Mouse (Mus musculus): ENCODE results near the gene Clic1.
"Not testable (repeated sequence)": the region's sequence is repeated elsewhere in the genome, so short reads cannot be mapped to it uniquely, and the experiment has no call there.

Gene Clic1

DNA sequence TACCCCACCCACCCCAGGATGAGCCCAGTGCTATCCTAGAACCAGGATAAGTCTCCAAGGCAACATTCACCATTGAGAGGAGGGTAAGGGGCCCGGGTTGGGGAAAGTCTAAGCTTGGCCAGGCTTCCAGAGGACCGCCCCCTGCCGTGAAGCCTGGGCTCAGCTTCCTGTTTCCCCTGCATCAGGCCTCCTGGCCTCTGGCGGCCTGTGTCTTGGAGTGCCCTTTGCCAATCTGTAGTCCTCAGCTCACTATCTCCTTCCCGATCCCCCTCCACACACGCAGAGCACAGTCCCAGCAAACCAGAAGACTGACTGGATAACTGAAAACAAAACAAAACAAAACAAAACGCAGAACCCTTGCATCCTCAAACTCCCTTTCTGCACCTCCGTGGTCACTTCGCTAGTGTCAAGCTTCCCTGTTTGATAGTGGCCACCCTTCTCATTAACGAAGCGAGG lies at the start of gene Clic1:
Gene Clic1, plus strand, starts transcription at position 406 of the 456 bp plus-strand sequence.
- DNase-seq = peak; percentile 63

DNA sequence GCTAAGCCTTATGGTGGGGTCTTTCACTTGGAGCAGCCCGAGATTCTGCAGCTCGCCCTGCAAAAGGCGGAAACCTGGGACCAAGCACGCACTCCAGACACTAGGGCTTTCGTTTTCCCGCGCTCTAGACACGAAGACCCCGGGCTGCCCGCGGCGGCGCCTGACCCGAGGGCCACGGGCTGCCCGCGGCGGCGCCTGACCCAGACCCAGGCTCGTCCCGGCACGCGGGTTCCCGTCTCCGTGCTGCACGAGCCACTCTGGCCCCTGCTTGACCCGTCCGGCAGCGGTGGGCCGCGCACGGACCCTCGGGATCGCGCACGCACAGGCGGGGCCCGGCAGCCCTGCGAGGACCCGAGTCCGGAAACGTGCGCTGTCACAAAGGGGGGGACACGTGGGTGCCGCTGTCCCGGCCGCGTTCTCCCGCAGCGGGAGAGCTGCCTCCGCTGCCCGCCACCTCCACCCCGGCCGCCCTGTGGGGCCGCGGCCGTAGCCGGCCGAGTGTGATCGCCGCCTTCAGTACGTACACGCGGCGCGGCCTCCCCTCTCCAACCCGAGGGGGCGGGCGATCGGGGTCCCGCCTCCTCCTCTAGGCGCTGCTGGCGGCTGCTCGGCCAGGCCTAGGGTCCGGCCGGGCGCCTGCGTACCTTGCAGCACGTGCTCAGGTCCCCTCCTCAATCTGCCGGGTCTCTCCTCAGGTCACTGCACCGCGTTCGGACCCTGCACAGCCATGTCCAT lies 48.9 kb upstream of the Clic1 start, which contains the start of gene Vars:
Gene Vars, plus strand, starts transcription at position 271 of the 735 bp plus-strand sequence.
- peak; percentile 84 for DNase-seq

DNA sequence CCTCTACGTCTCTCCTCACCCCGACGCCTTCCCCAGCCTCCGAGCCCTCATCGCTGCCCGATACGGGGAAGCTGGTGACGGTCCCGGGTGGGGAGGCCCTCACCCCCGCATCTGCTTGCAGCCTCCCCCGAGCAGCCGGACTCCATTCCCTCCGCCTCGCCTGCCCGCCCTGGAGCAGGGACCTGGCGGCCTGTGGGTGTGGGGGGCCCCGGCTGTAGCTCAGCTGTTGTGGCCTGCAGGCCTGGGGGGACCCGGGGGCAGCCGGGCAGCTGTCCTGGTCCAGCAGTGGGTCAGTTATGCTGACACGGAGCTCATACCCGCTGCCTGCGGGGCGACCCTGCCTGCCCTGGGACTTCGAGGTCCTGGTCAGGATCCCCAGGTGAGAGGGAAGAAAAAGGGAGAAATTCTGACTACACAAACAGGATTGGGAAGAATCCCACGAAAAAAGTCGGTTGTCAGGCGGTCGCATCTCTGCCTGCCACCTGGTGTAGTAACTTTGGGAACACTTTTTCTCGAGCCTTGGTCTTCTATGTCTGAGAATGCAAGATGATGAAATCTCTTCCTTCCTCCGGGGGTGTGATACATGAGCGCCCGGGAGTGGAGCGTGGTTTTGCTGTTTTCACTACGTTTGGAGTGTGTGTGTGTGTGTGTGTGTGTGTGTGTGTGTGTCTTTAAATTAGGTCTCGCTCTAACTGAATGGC lies 48.2 kb upstream of the Clic1 start:
- DNase-seq = peak; percentile 30

DNA sequence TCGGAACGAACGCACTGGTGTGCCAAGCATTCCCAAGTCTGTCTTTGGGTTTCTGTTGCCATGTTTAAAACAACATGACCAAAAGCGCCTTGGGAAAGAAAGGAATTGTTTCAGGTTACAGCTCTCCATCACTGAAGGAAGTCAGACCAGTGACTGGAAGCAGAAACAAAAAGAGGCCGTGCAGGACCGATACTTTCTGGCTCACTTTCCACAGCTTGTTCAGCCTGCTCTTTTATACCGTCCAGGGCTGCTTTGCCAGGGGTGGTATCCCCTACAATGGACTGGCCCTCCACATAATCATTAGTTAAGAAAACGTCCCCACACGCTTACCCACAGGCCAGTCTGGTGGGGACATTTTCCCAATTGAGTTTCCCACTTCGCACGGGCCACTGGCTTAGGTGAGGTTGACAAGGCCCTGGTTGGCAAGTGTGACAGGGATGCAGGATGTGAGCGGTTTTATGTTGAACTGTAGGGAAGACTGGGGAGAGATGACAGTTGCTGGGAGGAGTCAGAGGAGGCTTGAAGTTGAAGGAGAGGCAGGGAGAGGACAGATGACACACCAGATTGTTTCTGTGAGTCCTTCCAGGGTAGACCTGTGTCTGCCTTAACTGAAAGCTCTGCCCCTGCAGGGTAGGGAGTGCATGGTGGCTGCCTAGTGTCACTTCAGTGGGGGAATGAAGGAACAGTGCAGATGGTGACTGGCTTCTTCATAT lies 47.5 kb upstream of the Clic1 start:
- no peak for DNase-seq

DNA sequence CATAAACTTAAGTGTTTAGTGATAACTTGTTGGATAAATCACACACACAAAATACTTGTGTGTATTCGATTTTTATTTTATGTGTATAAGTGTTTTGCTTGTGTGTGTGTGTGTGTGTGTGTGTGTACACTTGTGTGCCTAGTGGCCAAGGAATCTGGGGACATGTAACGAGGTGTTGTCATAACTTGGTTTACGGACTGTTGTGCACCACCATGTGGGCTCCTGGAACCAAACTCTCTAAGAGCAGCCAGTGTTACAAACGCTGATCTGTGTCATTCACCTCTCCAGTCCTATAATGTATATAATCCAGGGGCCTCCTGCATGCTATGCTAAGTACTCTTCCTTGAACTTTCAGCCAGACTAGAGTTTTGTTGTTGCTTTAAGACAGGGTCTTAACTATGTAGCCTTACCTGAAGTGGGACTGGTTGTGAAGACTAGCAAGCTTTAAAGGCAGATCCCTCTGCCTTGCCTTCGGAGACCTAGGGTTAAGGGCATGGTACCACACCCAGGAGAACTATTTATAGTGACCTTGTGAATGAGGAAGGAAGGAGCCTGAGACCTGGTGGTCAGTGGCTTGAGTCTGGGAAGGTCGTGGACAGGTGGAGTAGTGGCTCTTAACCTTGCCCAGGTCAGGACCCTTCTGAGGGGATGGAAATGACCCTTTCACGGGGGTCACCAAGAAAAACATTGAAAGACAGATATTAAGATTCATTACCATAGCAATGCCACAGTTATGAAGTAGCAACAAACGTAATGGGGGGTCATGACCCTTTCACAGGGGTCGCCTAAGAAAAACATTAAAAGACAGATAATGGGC lies 46.5 kb upstream of the Clic1 start:
- no peak for DNase-seq

DNA sequence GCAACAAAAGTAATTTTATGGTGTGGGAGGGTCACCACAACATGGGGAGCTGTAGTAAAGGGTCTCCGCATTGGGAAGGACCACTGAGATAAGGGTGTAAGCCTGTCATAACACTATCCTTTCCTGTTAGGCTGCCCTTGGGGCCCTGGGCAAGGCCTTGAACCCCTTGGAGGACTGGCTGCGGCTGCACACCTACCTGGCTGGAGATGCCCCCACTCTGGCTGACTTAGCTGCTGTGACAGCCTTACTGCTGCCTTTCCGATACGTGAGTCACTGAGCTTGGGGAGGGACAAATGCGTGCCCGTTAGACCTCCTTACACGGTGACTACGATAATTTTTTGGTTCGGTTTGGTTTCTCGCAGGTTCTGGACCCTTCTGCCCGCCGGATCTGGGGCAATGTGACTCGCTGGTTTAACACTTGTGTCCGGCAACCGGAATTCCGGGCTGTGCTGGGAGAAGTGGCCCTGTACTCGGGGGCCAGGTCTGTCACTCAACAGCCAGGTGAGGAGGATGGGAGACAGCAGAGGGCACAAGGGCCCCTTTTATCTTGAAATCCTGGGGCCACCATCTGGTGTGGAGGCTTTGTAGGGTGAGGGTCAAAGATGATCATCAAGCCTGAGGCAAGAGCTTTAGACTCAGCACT lies 45.6 kb upstream of the Clic1 start:
- DNase-seq = no peak

DNA sequence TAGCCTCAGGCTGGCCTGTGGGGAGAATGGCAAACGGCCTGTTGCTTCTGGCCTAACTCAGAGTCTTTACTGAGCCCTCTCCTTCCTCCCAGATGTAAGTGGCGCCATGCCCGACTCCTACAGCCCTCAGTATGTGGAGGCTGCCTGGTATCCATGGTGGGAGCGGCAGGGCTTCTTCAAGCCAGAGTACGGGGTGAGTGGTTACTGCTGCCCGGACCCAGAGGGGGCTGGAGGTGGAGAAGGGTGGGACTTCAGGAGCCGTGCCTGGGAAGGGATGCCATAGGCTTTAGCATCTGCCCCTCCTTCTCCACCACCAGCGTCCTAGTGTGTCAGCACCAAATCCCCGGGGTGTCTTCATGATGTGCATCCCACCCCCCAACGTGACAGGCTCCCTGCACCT lies 44.6 kb upstream of the Clic1 start:
- DNase-seq = no peak

DNA sequence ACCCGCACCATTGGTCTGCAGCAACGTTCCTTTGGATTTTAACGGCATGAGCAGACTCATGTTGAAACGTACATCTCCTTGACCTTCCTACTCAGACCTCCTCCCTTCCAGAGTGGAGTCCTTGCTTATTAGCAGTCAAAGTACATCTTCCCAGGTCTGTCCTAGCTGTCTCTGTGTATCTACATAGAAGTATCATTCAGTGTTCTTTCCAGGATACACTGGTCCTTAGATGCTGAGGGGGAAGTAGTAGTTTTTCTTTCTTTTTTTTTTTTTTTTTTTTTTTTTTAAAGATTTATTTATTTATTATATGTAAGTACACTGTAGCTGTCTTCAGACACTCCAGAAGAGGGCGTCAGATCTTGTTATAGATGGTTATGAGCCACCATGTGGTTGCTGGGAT lies 43.9 kb upstream of the Clic1 start:
- not testable (repeated sequence) for DNase-seq

DNA sequence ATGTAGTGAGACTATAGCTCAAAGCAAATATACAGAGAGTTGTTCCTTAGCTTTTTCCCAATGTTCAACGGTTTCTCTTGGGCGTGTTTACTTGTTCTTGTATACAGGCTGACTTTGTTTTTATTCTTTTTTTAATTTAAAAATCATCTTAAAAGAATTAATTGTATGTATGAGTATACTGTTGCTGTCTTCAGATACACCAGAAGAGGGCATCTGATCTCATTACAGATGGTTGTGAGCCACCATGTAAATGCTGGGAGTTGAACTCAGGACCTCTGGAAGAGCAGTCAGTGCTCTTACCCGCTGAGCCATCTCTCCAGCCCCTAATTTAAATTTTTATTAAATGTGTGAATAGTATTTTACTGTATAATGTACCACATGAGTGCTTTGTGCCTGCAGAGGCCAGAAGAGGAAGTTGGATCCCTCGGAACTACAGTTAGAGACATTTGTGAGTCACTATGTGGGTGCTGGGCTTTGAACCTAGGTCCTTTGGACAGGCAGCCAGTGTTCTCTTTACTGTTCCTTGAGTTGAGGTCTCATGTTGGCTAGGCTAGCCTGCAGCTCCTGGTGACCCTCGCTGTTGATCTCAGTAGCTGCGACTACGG lies 42.3 kb upstream of the Clic1 start:
- no peak for DNase-seq

DNA sequence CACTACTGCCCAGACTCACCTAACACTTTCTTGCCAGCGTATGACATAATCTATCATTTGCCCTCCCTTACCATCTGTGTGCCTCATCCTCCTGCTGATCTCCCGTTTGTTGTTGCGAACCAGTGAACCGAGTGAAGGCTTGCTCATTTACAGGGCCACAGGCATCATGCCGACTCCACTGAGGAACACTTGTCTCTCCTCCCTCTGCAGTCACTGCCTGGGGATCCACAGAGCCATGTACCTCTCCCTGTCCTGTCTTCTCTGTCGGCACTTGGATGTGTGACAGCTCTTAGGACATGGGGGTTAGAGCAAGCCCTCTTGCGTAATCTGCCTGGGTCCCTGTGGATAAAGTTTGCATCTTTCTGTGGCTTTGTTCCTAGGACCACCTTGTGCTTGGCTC lies 40.2 kb upstream of the Clic1 start:
- no peak for DNase-seq

DNA sequence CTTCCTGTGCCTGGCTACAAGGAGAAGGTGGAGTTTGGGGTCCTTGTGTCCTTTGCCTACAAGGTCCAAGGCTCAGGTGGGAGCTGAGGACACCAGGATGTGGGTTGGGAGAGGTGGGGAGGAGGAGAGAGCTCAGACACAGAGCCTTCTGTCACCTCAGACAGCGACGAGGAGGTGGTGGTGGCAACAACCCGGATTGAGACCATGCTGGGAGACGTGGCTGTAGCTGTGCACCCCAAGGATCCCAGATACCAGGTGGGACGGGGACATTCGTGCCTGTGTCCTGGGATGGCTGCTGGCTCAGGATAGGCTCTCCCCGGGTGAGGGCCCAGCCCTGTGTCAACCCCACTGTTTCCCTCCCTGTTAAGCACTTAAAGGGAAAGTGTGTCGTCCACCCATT lies 38.3 kb upstream of the Clic1 start:
- DNase-seq = no peak

DNA sequence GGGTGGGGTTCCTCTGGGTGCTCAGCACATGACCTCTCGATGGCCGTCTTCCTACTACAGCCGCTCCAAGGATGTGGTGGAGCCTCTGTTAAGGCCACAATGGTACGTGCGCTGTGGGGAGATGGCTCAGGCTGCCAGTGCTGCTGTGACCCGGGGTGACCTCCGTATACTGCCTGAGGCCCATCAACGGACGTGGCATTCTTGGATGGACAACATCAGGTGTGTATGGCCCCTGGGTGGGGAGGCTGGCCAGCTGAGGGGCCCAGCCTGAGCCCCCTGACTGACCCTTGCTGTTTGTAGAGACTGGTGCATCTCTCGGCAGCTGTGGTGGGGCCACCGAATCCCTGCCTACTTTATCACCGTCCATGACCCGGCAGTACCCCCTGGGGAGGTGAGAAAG lies 37.3 kb upstream of the Clic1 start:
- no peak for DNase-seq

DNA sequence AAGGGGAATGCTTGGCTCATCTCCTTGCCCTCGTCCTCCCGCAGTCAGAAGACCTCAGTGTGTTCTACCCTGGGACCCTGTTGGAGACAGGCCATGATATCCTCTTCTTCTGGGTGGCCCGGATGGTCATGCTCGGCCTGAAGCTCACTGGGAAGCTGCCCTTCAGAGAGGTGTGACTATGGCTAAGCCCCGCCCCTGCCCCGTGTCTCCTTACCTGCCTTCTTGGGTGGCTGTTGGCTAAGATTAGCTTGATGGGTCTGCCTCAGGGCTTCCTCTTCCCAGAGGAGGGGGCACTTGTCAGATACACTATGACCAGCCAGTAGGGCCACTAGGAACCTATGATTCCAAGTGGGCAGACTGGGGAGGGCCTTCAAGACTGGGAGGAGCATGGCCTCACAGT lies 36.5 kb upstream of the Clic1 start:
- no peak for DNase-seq

DNA sequence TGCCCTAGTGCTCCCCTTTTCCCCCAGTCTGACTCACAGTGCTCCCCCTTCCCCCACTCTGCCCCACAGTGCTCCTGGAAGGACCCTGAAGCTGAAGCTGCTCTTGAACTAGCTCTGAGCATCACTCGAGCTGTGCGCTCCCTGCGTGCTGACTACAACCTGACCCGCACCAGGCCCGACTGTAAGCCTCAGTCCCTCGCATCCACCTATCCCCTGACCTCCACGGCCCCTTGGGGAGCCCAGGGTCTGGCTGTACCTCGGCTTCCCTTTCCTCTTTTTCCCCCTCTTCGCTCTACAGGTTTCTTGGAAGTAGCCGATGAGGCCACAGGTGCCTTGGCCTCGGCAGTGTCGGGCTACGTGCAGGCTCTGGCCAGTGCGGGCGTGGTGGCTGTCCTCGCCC lies 34.5 kb upstream of the Clic1 start:
- no peak for DNase-seq

DNA sequence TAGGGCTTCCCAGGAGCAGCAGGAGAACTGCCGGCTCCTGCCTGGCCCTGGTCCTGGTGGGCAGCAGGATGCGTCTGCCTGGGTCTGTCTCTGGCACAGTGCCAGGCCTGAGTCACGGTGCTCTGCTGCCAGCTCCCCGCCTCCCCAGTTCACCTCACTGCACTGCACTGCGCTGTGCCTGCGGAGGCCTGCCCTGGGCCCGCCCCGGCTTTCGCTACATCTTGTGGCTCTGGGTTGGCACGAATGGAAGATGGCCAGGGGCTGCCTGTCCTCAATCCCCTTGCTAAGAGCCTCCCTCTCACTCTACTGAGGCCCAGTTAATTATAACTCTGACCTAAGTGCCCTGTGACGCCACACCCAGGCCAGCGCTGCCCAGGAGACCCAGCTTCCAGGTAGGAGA lies 33.4 kb upstream of the Clic1 start, which contains the start of gene Vwa7:
Gene Vwa7, plus strand, starts transcription at position 204 of the 400 bp plus-strand sequence.
- no peak for DNase-seq

DNA sequence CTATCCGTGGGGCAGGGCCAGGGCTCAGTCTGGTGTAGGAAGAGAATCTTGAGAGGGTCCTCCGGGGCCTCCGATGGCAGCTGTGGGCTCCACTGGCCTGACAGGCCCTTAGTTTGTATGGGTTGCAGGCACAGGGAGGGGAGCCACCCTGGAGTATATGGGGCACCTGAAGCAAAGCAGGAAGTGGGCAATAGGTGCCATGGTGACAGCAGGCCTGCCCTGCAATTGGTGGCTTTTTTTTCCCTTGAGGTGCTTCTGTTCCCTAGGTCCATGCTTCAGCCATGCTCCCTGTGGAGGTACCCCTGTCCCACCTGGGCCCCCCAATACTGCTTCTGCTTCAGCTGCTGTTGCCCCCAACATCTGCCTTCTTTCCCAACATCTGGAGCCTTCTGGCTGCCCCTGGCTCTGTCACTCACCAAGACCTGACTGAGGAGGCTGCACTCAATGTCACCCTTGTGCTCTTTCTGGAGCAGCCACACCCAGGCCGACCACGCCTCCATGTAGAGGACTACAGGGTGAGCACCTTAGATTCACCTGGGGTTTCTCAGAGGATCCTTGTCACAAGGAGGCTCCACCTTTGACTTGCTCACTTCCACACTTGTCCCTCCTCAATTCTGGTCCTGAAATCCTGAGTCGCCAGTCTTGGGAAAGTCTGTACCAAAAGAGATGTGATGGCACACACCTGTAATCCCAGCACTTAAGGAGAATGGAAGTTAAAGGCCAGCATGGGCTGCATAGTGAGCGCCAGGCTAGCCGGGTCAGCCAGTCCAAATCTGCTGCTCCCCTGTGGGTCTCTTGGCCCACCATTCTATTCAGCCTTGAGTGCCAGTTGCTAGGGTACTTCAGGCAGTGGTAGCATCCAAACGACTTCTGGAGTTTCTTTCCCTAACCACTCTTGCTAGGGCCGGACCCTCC lies 32.7 kb upstream of the Clic1 start:
- DNase-seq = no peak

DNA sequence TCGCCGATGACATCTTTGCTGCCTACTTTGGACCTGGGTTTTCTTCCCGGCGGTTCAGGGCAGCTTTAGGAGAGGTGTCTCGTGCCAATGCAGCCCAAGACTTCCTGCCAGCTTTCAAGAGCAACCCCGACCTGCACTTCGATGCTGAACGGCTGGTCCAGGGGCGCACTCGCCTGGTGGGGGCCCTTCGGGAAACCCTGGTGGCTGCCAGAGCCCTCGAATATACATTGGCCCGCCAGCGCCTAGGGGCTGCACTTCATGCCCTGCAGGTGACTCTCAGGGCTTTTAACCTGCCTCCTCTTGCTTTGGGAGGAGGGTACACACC lies 32.1 kb upstream of the Clic1 start:
- no peak for DNase-seq

DNA sequence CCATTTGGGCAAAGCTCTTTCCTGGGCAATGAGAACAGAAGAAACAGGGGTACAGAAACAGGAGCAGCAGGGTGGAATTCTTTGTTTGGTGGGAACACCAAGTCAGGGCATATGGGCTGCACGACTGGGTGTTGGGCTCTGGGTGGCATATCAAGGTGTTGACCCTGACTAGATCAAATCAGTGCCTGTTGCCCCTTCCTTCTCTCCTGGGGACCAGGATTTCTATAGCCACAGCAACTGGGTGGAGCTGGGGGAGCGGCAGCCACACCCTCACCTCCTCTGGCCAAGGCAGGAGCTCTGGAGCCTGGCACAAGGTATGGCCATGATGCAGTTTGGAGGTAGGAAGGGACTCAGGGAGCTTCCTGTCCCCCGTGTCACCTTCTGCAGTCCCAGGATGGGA lies 31.6 kb upstream of the Clic1 start:
- DNase-seq = no peak

DNA sequence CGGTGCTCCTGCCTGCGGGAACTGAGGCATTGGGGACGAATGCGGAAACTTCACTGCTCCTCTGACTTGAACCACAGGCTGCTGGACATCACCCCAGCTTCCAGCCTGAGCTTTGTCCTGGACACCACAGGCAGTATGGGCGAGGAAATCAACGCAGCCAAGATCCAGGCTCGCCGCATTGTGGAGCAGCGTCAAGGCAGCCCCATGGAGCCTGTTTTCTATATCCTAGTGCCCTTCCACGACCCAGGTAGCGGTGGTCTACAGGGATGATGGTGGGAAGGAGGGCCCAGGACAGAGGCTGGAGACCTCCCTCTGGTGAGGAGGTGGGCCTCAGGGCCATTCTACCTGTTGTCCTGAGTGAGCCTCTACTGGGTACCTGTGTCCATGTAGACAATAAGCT lies 29.9 kb upstream of the Clic1 start:
- DNase-seq = no peak

DNA sequence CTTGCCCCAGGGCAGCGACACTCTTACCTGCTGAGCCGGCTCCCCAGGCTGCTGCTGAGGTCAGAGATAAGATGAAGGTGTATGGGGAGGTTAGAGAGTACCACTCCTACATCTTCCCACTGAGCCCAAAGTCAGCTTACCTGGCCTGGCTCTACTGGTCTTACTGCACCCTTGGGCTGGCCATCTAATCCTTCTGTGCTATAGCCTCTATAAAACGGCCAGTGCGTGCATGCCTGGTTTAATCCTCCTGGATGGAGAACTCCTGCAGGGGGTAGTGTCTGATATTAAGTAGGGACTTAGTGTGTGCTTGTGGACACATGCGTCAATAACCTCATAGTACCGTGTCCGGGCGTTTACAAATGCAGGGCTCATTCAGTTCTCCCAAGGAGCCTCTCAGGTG lies 29.2 kb upstream of the Clic1 start:
- DNase-seq = no peak
